Mouse (Mus musculus) limb, embryonic 15.5 days (tissue): Measurements from ENCODE around the gene Gm42372. TPM values are rescaled to one million over a fixed set of nuclear protein-coding genes. Genes with fewer than 3 reads are reported as not detected.
A peak's percentile ranks its signal among the peaks of the same experiment; 100 is the strongest.

Experiments used
- ATAC-seq: fragments of 200-750 bp; cut with Nextera tagmentation; 2 replicates; pipeline ENCODE4 v1.8.0; 2017; ENCODE audit warnings: low read depth, moderate TSS enrichment; ENCODE audit not compliant: insufficient number of reproducible peaks, low FRiP score, low TSS enrichment
- H3K27ac ChIP-seq: fragments of 300-500 bp; sonication (generic); 2 replicates; pipeline ENCODE4 v1.5.1; 2015; ENCODE audit warnings: moderate library complexity, mild to moderate bottlenecking, inconsistent platforms
- H3K27me3 ChIP-seq: fragments of 300-500 bp; sonication (generic); 2 replicates; pipeline ENCODE4 v1.6.1; 2015; ENCODE audit warnings: inconsistent platforms
- H3K36me3 ChIP-seq: fragments of 300-500 bp; sonication (generic); 2 replicates; pipeline ENCODE4 v1.6.1; 2015; ENCODE audit warnings: inconsistent platforms
- H3K4me1 ChIP-seq: fragments of 300-500 bp; sonication (generic); 2 replicates; pipeline ENCODE4 v1.6.1; 2015; ENCODE audit warnings: inconsistent platforms
- H3K4me2 ChIP-seq: fragments of 300-500 bp; sonication (generic); 2 replicates; pipeline ENCODE4 v1.6.1; 2015; ENCODE audit warnings: mild to moderate bottlenecking, inconsistent platforms
- H3K4me3 ChIP-seq: fragments of 300-500 bp; sonication (generic); 2 replicates; pipeline ENCODE4 v1.5.1; 2015; ENCODE audit warnings: mild to moderate bottlenecking, inconsistent platforms
- H3K9ac ChIP-seq: fragments of 300-500 bp; sonication (generic); 2 replicates; pipeline ENCODE4 v1.6.1; 2015; ENCODE audit warnings: inconsistent platforms
- H3K9me3 ChIP-seq: fragments of 300-500 bp; sonication (generic); 2 replicates; pipeline ENCODE4 v1.6.1; 2016; ENCODE audit warnings: inconsistent platforms
- WGBS: fragments of 180-500 bp; shearing (Covaris S2); methylation state at CpG from one replicate; pipeline ENCODE4 v1.1.7; 2015; 5-methylcytosine and 5-hydroxymethylcytosine counted together
- polyA plus RNA-seq: library from polyadenylated mRNA; unstranded; fragments of >200 nt; fragmentation: Nextera tagmentation; extraction: Ambion mirVana; gene quantifications from 2 replicates; pipeline ENCODE4 v1.2.1, GENCODE M21; 2015

Gene Gm42372
- polyA plus RNA-seq, 1 experiment from 2014 or later, result 0.14 TPM

DNA sequence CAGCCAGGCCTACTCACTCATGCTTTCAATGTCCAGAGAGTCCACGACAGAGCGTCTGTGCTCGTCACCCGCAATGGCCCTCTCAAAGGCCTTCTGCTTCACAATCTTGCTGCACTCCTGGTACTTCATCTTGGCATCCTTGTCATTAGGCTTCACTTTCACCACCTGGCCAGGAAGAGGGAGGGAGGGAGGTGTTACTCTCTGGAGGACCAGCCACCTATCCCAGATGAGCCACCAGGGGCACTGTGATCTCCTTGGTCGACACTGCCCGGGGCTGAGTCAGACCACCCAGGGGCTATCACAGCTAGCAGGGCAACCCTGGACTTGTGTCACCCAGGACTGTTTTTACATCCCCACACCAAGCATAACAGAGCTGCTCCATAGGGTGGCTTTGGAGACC, 32.5 kb downstream of the Gm42372 start:
- Histone ChIP-seq H3K4me3 (no peak overlapping the region), H3K27ac (no peak overlapping the region)
- WGBS, result 79% methylated on average over 6 of the region's 6 CpGs

DNA sequence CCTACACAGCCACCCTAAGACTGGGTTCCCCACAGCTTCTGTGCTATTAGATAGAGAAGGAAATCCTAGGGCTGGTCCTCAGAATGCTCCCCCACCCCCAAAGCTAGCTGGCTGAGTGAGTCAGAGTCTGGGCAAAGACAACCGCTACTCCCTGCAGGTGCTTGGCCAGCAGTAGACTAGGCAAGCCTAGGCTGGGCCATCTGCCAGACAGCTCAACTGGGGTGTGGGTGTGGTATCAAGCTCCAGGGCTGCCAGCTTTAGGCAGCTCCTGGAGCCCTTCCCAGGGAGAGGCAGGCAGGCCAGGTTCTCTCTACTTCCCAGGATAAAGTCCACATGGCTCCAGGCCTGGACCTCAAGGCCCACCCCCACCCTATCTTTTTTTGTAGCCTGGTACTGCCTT, 34.1 kb downstream of the Gm42372 start:
- H3K9me3 ChIP-seq, result no peaks in the 10 kb centered on the region
- 23% methylated on average over 1 of the region's 1 CpGs for WGBS
- H3K27me3 ChIP-seq, result no peaks in the 10 kb centered on the region
- peaks cover 79% of the 10 kb centered on the region for H3K36me3 ChIP-seq
- no peak overlapping the region for H3K4me3 ChIP-seq
- H3K4me1 ChIP-seq, result peaks cover 26% of the 10 kb centered on the region
- H3K9ac ChIP-seq, result no peak overlapping the region
- peak; percentile 85 for ATAC-seq
- H3K4me2 ChIP-seq, result 0 out of 2 replicates have a peak overlapping the region, but pooled peaks have one; percentile 8
- H3K27ac ChIP-seq, result peak overlapping the region; percentile 75

More for the DNA sequence above, 32.5 kb downstream of the Gm42372 start:
- no peaks in the 10 kb centered on the region for H3K27me3 ChIP-seq
- H3K36me3 ChIP-seq, result peaks cover 78% of the 10 kb centered on the region
- H3K9ac ChIP-seq, result no peak overlapping the region
- no peak overlapping the region for H3K4me2 ChIP-seq
- no peak for ATAC-seq
- peaks cover 26% of the 10 kb centered on the region for H3K4me1 ChIP-seq
- no peaks in the 10 kb centered on the region for H3K9me3 ChIP-seq

DNA sequence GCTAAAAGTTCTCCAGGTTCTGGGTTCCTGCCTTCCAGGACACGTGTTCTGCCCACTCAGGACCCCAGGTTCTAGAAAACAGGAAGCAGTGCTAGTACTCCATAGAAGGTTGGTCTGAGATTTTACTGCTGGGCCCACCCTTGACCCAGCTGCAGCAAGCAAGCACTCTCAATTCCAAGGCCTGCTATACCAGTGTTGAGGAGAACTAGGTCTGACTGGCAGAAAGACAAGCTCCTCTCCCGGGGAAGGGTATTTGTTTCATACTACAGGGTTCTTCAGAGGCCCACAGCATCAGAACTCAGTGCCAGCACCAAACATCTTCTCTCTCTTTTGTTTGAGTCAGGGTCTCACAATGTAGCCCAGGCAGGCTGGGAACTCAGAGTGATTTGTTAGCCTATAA, 35.0 kb downstream of the Gm42372 start:
- no peak overlapping the region for H3K4me2 ChIP-seq
- peak overlapping the region; percentile 75 for H3K27ac ChIP-seq
- 92% methylated on average over 2 of the region's 2 CpGs for whole genome bisulfite sequencing
- peaks cover 79% of the 10 kb centered on the region for H3K36me3 ChIP-seq
- H3K4me1 ChIP-seq, result peaks cover 26% of the 10 kb centered on the region
- no peak overlapping the region for H3K9ac ChIP-seq
- no peaks in the 10 kb centered on the region for H3K27me3 ChIP-seq
- ATAC-seq, result no peak
- H3K4me3 ChIP-seq, result no peak overlapping the region
- no peaks in the 10 kb centered on the region for H3K9me3 ChIP-seq

DNA sequence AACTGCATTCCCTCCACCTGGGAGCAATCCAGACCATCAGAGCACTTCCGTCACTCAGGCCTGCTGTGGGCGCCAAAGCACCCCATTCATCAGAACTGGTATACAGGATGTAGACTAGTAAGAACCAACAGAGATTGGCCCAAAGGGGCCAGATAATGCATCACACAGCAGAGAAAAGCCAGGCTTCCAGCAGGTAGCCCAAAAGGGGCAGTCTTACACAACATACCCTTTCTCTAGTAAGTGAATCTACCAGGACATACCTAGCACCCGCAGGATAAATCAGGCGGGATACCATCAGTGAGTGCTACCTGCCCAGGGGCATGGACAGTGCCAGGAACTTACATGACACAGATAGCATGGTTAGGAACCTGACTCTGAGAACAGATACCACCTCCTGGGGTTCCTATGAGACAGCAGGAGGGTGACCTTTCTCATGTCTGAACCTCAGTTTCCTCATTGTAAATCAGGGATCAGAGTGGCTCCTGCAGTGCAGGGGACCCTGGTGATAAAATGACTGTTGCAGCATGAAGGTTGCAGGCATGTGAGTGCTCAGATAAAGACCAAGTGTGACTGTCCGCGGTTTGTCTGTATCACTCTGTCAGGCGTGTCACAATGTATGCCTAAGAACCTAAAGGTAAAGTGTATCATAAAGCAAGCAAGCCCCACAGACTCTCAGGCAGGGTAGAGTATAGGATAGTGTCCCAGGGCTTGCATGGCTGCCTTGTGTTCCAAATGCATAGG, 36.7 kb downstream of the Gm42372 start:
- H3K4me2 ChIP-seq, result no peak overlapping the region
- no peaks in the 10 kb centered on the region for H3K9me3 ChIP-seq
- peaks cover 79% of the 10 kb centered on the region for H3K36me3 ChIP-seq
- H3K4me3 ChIP-seq, result no peak overlapping the region
- no peak for ATAC-seq
- H3K4me1 ChIP-seq, result peaks cover 40% of the 10 kb centered on the region
- no peak overlapping the region for H3K27ac ChIP-seq
- no peaks in the 10 kb centered on the region for H3K27me3 ChIP-seq
- H3K9ac ChIP-seq, result no peak overlapping the region
- WGBS, result 90% methylated on average over 7 of the region's 7 CpGs

DNA sequence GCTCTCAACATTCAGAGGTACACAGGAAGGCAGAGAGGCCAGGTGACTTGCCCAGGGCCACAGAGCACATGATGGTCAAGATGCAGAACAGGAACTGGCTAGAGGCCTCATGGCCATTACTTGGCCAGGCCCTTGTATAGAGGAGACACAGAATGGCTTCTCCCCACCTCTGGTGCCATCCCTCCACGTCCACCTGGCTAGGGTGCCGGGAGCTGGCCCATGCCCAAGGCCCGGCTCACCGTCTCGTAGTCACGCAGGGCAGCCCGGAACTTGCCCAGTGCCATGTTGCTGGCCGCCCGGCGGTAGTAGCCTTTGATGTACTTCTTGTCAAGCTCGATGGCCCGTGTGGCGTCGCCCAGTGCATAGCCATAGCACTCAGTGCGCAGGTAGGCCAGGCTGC, 39.3 kb downstream of the Gm42372 start:
- no peak overlapping the region for H3K4me3 ChIP-seq
- no peaks in the 10 kb centered on the region for H3K9me3 ChIP-seq
- no peaks in the 10 kb centered on the region for H3K27me3 ChIP-seq
- no peak overlapping the region for H3K27ac ChIP-seq
- 95% methylated on average over 15 of the region's 15 CpGs for WGBS
- H3K4me1 ChIP-seq, result peaks cover 48% of the 10 kb centered on the region
- H3K9ac ChIP-seq, result no peak overlapping the region
- no peak overlapping the region for H3K4me2 ChIP-seq
- peaks cover 56% of the 10 kb centered on the region for H3K36me3 ChIP-seq
- ATAC-seq, result no peak

DNA sequence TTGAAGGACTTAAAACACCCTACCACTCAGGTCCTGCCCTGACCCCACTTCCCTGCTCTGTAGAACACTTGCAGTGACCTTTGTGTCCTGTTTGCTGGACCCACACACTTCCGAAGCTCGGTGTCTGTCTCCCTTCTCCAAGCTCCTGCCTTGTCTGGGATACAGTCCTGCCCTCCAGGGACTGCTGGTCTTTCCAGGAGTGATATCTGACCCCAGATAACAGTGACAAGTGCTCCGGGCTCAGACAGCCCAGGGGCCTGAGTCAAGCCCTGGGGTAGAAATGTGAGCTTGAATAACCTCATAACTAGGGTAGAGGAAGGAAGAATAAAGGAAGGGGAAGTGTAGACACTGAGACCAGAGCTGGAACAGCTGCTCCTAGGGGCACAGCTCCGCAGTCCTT, 40.8 kb downstream of the Gm42372 start:
- H3K36me3 ChIP-seq, result peaks cover 56% of the 10 kb centered on the region
- no peaks in the 10 kb centered on the region for H3K27me3 ChIP-seq
- no peak for ATAC-seq
- peaks cover 39% of the 10 kb centered on the region for H3K4me1 ChIP-seq
- no peaks in the 10 kb centered on the region for H3K9me3 ChIP-seq
- peak overlapping the region; percentile 40; the same call in 1 of the 2 replicates for H3K27ac ChIP-seq
- no peak overlapping the region for H3K4me2 ChIP-seq
- H3K9ac ChIP-seq, result no peak overlapping the region
- 66% methylated on average over 4 of the region's 4 CpGs for WGBS
- H3K4me3 ChIP-seq, result no peak overlapping the region

DNA sequence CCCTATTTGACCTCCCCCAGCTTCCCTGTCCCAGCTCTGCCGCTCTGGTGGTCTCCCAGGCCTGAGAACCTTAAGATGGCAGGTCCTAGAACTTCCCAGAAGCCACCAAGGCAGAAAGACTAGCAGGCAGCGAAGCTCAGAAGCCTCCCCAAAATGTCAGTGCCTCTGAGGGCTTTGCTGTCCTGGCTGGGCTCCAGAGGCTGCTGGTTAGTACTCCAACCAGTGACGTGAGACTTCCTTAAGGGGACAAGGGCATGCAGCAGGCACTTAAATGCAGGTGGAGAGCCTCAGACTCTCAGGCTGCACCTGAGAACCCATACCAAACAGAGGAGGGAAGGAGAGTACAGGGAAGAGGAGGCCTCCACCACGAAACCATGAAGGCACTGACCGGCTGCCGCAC, 41.3 kb downstream of the Gm42372 start:
- peaks cover 39% of the 10 kb centered on the region for H3K4me1 ChIP-seq
- H3K4me2 ChIP-seq, result 0 out of 2 replicates have a peak overlapping the region, but pooled peaks have one; percentile 30
- H3K4me3 ChIP-seq, result no peak overlapping the region
- H3K27me3 ChIP-seq, result no peaks in the 10 kb centered on the region
- peak overlapping the region; percentile 40 for H3K27ac ChIP-seq
- ATAC-seq, result no peak
- peaks cover 54% of the 10 kb centered on the region for H3K36me3 ChIP-seq
- WGBS, result 72% methylated on average over 6 of the region's 6 CpGs
- no peak overlapping the region for H3K9ac ChIP-seq
- H3K9me3 ChIP-seq, result no peaks in the 10 kb centered on the region

DNA sequence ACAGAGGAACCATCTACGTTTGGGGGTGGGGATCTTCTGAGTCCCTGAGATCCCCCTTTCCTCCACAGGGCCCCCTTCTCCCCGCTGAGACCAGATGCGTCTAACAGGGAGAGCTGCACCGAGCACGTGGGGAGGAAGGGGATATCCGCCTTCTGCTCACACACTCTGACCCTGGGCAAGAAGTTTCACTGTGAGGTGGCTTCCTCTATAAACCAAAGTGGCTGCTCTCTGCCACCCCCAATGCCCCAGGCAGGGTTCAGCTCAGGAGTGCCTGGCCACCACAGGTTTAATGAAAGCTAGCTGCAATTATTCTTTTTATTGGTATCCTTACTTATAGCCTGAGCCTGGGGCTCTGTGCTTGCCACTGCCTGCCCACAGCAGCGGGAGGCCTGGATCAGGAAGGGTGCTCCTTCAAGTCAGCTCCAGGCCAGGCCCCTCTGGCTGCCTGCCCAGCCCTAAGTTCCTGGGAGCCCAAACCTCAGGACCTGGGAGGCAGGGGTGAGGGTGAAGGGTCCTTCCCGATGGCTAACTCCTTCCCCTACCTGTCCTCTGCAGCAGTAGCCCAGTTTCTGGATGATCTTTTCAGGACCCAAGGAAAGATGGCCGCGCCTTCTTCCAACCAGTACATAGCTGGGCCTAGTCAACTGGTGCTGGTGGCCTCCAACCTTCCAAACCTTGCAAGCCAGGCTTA, 42.1 kb downstream of the Gm42372 start:
- ATAC-seq, result no peak
- Histone ChIP-seq H3K27ac (peak overlapping the region; percentile 79), H3K9ac (0 out of 2 replicates have a peak overlapping the region, but pooled peaks have one; percentile 2), H3K9me3 (no peaks in the 10 kb centered on the region), H3K36me3 (peaks cover 46% of the 10 kb centered on the region), H3K4me2 (peak overlapping the region; percentile 30; the same call in 1 of the 2 replicates), H3K4me3 (peak overlapping the region; percentile 7; the same call in 1 of the 2 replicates), H3K27me3 (no peaks in the 10 kb centered on the region), H3K4me1 (peaks cover 39% of the 10 kb centered on the region)
- WGBS, result 34% methylated on average over 10 of the region's 10 CpGs

DNA sequence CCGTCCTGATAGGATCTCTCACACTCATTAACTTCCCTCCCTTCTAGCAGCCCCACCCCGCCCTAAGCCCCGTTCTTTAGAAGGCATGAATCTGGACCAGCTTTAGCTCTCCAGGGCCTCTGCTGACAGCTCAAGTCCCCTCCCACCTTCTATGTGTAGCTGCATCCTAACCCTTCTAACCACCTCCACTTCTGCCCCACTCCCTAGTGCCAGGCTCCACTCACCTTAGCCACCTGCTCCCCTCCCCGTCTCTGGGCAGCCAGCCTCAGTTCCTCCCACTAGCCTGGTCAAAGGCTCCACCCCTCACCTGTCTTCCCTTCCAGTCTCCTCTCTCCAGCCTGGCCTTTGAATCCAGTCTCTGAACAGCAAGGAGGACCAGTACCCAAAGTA, 42.6 kb downstream of the Gm42372 start:
- no peaks in the 10 kb centered on the region for H3K27me3 ChIP-seq
- 46% methylated on average over 4 of the region's 4 CpGs for WGBS
- H3K27ac ChIP-seq, result peak overlapping the region; percentile 79
- 0 out of 2 replicates have a peak overlapping the region, but pooled peaks have one; percentile 2 for H3K9ac ChIP-seq
- ATAC-seq, result no peak
- peak overlapping the region; percentile 30; the same call in 1 of the 2 replicates for H3K4me2 ChIP-seq
- peaks cover 39% of the 10 kb centered on the region for H3K4me1 ChIP-seq
- no peak overlapping the region; the same call in 1 of the 2 replicates for H3K4me3 ChIP-seq
- no peaks in the 10 kb centered on the region for H3K9me3 ChIP-seq
- peaks cover 42% of the 10 kb centered on the region for H3K36me3 ChIP-seq

DNA sequence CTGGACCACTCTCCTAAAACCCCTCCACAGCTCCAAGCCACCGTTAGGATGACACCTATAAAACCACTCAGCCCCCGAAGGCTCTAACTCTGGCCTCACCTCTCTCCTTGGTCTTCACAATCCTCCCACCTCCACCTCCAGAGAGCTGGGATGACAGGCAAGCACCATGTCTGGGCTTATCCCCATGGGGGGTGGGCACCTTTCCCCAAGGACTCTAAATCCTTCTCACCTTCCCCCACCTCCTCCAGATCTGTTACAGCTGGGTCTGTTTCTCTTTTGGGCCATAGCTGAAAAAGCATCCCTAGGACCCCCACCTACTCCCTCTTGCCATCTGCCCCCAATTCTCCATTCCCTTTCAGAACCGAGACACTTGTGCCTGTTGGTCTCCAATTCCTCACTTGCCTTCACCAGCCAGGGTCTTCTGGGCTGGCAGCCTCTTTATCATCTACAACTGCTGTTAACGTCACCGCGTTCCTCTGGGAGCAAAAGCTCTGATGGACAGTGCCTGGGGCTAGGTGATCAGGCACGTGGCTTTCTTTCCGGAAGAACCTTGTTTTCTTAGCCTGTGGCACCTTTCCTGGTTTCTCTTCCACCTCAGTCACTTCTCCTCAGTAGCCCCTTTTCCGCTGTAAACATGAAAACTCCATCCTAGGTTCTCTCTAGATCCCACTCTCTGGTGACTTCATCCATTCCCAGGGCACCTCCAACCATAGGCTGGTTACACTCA, 43.2 kb downstream of the Gm42372 start:
- ATAC-seq, result no peak
- WGBS, result 51% methylated on average over 9 of the region's 9 CpGs
- Histone ChIP-seq H3K27ac (no peak overlapping the region), H3K36me3 (peaks cover 41% of the 10 kb centered on the region), H3K4me3 (peak overlapping the region; percentile 80), H3K27me3 (no peaks in the 10 kb centered on the region), H3K4me2 (peak overlapping the region; percentile 66), H3K9ac (no peak overlapping the region), H3K4me1 (peaks cover 39% of the 10 kb centered on the region), H3K9me3 (no peaks in the 10 kb centered on the region)

DNA sequence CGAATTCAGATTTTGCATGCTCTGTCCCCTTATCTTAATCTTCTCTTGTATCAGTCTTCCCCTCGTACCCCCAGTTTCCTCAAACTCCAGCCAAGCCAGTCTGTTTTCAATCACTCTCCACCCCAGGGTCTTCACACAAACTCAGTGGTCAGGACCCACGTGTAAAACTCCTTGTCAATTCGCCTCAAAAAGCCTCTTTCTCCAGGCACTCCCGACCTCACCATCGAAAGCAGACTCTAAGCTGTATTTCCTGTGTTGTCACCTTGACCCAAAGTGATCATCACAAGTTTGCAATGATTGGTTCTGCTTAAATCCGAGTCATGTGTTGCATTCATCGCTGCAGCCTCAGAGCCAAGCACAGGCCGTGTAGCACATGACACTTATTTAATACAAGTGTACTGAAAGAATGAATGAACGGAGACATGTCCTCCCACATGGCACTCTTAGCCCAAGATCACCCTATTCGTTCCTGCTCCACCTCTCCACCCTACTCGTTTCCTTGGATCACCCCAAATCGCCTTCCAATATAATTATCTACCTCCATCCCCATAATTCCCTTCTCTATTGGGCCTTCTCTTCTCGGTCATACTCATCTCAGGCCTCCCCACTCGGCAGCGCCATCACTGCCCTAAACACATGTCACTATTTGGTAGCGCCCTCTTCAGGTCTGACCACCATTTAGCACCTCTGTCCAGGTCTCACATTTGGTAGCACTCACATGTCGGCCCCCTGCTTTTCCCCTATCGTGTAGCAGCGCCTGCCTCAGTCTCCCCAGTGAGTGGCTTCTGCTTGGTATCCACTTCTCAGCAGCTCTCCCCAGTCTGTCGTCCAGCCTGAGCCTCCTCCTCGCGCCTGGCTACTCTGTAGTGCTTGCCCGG, 44.1 kb downstream of the Gm42372 start:
- H3K9me3 ChIP-seq, result no peaks in the 10 kb centered on the region
- peak; percentile 37 for ATAC-seq
- H3K4me2 ChIP-seq, result peak overlapping the region; percentile 66
- peak overlapping the region; percentile 78 for H3K9ac ChIP-seq
- no peaks in the 10 kb centered on the region for H3K27me3 ChIP-seq
- peak overlapping the region; percentile 85 for H3K27ac ChIP-seq
- peaks cover 39% of the 10 kb centered on the region for H3K4me1 ChIP-seq
- 5% methylated on average over 24 of the region's 24 CpGs for WGBS
- peak overlapping the region; percentile 80 for H3K4me3 ChIP-seq
- H3K36me3 ChIP-seq, result peaks cover 41% of the 10 kb centered on the region
